Mouse (Mus musculus) layer of hippocampus, adult 9-10 months (tissue): ENCODE data around the gene Ccnb1ip1.
A peak's percentile ranks its signal among the peaks of the same experiment; 100 is the strongest.
"Not testable (repeated sequence)": the region's sequence is repeated elsewhere in the genome, so short reads cannot be mapped to it uniquely, and the experiment has no call there.

Experiments used
- DNase-seq: peaks from one replicate; pipeline ENCODE4 v3.0.0; 2022; ENCODE audit warnings: low spot score

The Ccnb1ip1 gene

GRCm38 (mm10) chr14:50807487-50808072 is at the start of gene Ccnb1ip1, which contains the start of gene Parp2:
TSS of gene Ccnb1ip1 (minus strand) at chr14:50807732.
TSS of gene Parp2 (plus strand) at chr14:50807841.
- DNase-seq: peak; percentile 99

- no peak for DNase-seq
Observed at GRCm38 (mm10) chr14:50855788-50856187, 48.3 kb upstream of the Ccnb1ip1 start.

- no peak for DNase-seq
Observed at GRCm38 (mm10) chr14:50837236-50837635, 29.7 kb upstream of the Ccnb1ip1 start.

GRCm38 (mm10) chr14:50834435-50834834 is 26.9 kb upstream of the Ccnb1ip1 start:
- DNase-seq: no peak

GRCm38 (mm10) chr14:50833964-50834363 is 26.4 kb upstream of the Ccnb1ip1 start:
- no peak for DNase-seq

- no peak for DNase-seq
Observed at GRCm38 (mm10) chr14:50829878-50830277, 22.3 kb upstream of the Ccnb1ip1 start.

- no peak for DNase-seq
Observed at GRCm38 (mm10) chr14:50826579-50826978, 19.0 kb upstream of the Ccnb1ip1 start.

- DNase-seq: no peak
Observed at GRCm38 (mm10) chr14:50824219-50824618, 16.7 kb upstream of the Ccnb1ip1 start.

GRCm38 (mm10) chr14:50823240-50823639 is 15.7 kb upstream of the Ccnb1ip1 start:
- no peak for DNase-seq

GRCm38 (mm10) chr14:50813060-50813459 is 5.5 kb upstream of the Ccnb1ip1 start:
- DNase-seq: no peak

GRCm38 (mm10) chr14:50806469-50806868 is 1.1 kb downstream of the Ccnb1ip1 start:
- DNase-seq: not testable (repeated sequence)

GRCm38 (mm10) chr14:50804683-50805082 is 2.8 kb downstream of the Ccnb1ip1 start:
- DNase-seq: no peak

- DNase-seq: no peak
Observed at GRCm38 (mm10) chr14:50802843-50803562, 4.5 kb downstream of the Ccnb1ip1 start.

GRCm38 (mm10) chr14:50802441-50802840 is 5.1 kb downstream of the Ccnb1ip1 start:
- DNase-seq: no peak

GRCm38 (mm10) chr14:50799502-50800259 is 7.9 kb downstream of the Ccnb1ip1 start:
- no peak for DNase-seq

- DNase-seq: no peak
Observed at GRCm38 (mm10) chr14:50798512-50798911, 9.0 kb downstream of the Ccnb1ip1 start.

- DNase-seq: no peak
Observed at GRCm38 (mm10) chr14:50796464-50796863, 11.1 kb downstream of the Ccnb1ip1 start.

GRCm38 (mm10) chr14:50795965-50796364 is 11.6 kb downstream of the Ccnb1ip1 start:
- DNase-seq: no peak

GRCm38 (mm10) chr14:50795261-50795935 is 12.1 kb downstream of the Ccnb1ip1 start:
- no peak for DNase-seq

GRCm38 (mm10) chr14:50788157-50788556 is 19.4 kb downstream of the Ccnb1ip1 start:
- DNase-seq: no peak

- peak; percentile 81 for DNase-seq
Observed at GRCm38 (mm10) chr14:50785251-50785637, 22.3 kb downstream of the Ccnb1ip1 start, which contains the start of gene Ttc5. TSS of gene Ttc5 (minus strand) at chr14:50785519.
